Mouse (Mus musculus) cortical plate, adult 2 months (tissue): ENCODE measurements at regions not wholly inside any gene's neighbourhood (a gene's known extent, or its start where the extent isn't known, plus 50 kb on each side); places are given as distances from the start of the nearest gene placed in this dataset.

Source experiments
- CTCF ChIP-seq: fragments of 200-500 bp; IDR thresholded peaks from 2 replicates; pipeline ENCODE4 v1.5.1; 2011; ENCODE audit warnings: mild to moderate bottlenecking, control low read depth, low read length; ENCODE audit not compliant: insufficient read depth; ENCODE audit errors: extremely low read depth
- POLR2A ChIP-seq: fragments of 200-500 bp; IDR thresholded peaks from 2 replicates; pipeline ENCODE4 v1.6.1; 2011; ENCODE audit warnings: mild to moderate bottlenecking, low read length, control low read depth; ENCODE audit not compliant: insufficient read depth; ENCODE audit errors: extremely low read depth

DNA sequence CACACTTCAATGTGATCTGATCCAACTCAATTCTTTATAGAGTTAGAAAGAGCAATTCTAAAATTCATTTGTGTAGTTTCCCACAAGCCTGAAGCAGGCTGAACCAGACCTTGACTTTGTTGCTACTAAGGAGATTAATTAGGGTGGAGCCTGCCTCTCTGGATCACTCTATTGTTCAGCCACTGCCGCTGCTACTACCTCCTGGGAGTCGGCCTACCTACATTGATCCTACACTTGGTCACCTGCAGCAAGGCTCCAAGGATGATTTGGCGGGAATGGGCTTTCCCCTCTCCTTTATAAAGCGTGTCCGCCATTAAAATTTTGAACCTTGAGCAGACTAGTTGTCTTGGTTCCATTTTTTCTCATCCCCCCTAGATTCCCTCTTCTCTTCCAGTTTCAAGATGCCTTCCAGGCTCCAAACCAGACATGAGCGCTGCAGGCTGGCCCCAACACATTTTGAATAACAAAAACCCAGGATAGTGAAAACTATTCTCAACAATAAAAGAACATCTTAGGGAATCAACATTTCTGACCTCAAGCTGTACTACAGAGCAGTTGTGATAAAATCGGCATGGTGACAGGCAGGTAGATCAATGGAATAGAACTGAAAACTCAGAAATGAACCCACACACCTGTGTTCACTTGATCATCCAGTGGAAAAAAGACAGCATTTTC is 251.6 kb upstream of the Tacstd2 start:
- TF ChIP-seq POLR2A (no peak), CTCF (no peak)
